Mouse (Mus musculus): ENCODE data around the gene Tshz2. TPM values are rescaled to one million over a fixed set of nuclear protein-coding genes. Genes with fewer than 3 reads are reported as not detected.

Tshz2 gene
- polyA plus RNA-seq, 1 experiment from 2014 or later = 50.4 TPM

DNA sequence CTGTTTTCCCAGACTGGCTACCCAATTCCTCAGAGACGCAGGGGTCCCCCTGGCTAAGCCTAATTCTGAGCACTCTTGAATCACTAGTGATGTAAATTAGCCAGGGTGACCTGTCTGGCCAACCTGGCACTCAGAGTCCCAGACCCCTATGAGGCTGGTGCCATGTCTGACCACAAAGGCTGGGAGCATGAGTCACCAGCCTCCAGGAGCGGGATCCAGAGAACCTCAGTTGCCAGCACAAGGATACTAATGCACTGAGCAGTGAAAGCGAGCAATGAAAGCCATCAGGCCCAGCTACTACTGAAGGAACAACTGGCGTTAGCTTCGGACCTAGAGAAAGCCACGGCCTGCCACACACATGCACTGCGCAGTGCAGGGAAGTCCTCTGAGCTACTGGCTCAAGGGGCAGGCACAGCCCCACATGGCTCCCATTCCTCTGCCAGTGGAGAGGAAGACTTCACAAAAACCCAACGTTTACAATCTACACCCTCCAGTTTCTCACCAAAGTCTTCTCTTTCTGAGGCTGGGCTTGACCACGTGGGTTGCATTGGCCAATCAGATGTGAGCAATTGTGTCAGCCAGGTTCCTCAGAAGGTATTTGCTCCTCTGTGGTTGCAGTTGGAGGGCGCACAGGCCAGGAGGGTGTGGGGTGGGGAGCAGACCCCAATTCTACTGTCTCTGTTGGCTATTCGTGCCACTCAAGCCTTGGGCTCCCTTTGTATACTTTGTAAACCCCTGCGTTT lies 409.8 kb downstream of the Tshz2 start:
- no peak overlapping the region for H3K9ac ChIP-seq (replicated peaks)
- WGBS = 84% methylated on average over 12 of the region's 12 CpGs
- H3K27ac ChIP-seq (replicated peaks) = no peak overlapping the region
- H3K4me2 ChIP-seq = no peak overlapping the region
- no peaks in the 10 kb centered on the region; the same call in 1 of the 2 replicates for H3K36me3 ChIP-seq
- H3K4me3 ChIP-seq (replicated peaks) = no peak overlapping the region
- H3K27me3 ChIP-seq (replicated peaks) = no peaks in the 10 kb centered on the region
- H3K4me1 ChIP-seq = peaks cover 18% of the 10 kb centered on the region
- no peak for ATAC-seq (ENCODE audit: low FRiP score)
- no peaks in the 10 kb centered on the region for H3K9me3 ChIP-seq (replicated peaks)

DNA sequence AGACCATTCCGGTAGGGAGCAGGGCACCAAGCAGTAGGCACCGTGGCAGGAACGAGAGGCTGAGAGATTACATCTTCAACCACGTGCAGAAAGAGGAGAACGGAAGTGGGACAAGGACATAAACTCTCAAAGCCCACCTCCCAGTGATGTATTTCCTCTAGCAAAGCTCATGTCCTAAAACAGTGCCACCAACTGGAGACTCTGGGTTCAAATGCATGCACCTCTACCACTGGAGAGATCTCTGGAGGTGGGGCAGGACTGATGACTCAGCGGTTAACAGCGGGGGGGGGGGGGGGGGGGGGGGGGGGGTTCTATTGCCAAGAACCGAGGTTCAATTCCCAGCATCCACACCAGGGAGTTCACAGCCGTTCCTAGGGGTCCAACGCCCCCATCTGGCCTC lies 410.5 kb downstream of the Tshz2 start:
- H3K9ac ChIP-seq (replicated peaks) = no peak overlapping the region
- H3K4me2 ChIP-seq = no peak overlapping the region
- no peak overlapping the region for H3K4me3 ChIP-seq (replicated peaks)
- H3K36me3 ChIP-seq = no peaks in the 10 kb centered on the region; the same call in 1 of the 2 replicates
- no peaks in the 10 kb centered on the region for H3K27me3 ChIP-seq (replicated peaks)
- H3K4me1 ChIP-seq = peaks cover 15% of the 10 kb centered on the region
- WGBS = 89% methylated on average over 8 of the region's 10 CpGs
- ATAC-seq (ENCODE audit: low FRiP score) = no peak
- H3K27ac ChIP-seq (replicated peaks) = no peak overlapping the region
- H3K9me3 ChIP-seq (replicated peaks) = no peaks in the 10 kb centered on the region

DNA sequence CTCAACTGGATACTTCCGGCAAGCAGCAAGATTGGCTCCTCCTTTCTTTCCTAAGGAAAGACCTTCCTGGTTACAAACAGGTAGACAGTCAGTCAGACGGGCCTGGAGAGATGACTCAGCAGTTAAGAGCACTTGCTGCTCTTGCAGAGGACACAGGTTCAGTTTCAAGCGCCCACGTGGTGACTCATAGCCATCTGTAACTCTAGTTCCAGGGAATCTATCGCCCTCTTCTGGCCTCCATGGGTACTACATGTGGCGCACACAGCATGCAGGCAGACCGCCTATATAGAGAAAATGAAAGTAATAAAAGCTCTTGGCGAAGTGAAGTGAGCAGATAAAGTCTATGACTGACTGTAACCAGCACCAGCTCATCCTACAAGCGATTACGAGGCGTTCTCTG lies 413.1 kb downstream of the Tshz2 start:
- no peak overlapping the region for H3K4me3 ChIP-seq (replicated peaks)
- no peak overlapping the region for H3K9ac ChIP-seq (replicated peaks)
- no peaks in the 10 kb centered on the region for H3K9me3 ChIP-seq (replicated peaks)
- peaks cover 3% of the 10 kb centered on the region; the same call in 1 of the 2 replicates for H3K4me1 ChIP-seq
- H3K27me3 ChIP-seq (replicated peaks) = no peaks in the 10 kb centered on the region
- no peak overlapping the region for H3K4me2 ChIP-seq
- 84% methylated on average over 11 of the region's 11 CpGs for WGBS
- no peaks in the 10 kb centered on the region; the same call in 1 of the 2 replicates for H3K36me3 ChIP-seq
- no peak overlapping the region for H3K27ac ChIP-seq (replicated peaks)
- ATAC-seq (ENCODE audit: low FRiP score) = no peak

DNA sequence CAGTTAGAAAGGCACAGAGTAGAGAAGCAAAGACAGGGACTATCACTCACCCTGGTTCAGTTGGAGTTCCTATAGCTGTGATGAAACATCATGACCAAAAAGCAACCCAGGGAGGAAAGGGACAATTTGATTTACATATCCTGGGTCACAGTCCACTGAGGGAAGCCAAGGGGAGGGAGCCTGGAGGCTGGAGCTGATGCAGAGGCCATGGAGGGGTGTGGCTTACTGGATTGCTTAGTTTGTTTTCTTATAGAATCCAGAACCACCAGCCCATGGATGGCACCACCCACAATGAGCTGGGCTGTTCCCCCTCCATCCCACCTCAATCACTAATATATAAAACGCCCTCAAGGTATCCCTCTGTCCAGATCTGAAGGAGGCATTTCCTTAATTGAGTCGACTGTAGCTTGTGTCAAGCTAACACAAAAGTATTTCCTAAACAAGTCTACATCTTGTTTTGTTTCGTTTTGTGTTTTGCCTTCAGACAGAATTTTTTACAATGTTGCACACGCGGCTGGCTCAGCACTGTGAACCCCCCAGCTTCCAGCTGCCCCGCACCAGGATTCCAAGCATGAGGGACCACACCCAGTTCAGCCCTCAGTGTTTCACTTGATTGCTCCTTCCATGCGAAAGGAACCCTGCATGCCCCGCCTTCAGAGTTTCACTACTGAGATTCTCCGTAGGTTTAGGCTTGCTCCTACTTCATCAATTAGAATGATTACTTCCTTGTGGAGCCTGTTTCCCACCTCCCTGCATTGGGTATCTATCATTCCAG lies 413.7 kb downstream of the Tshz2 start:
- Histone ChIP-seq H3K27me3 (replicated peaks) (no peaks in the 10 kb centered on the region), H3K9ac (replicated peaks) (no peak overlapping the region), H3K4me2 (no peak overlapping the region), H3K27ac (replicated peaks) (no peak overlapping the region), H3K9me3 (replicated peaks) (no peaks in the 10 kb centered on the region), H3K4me1 (no peaks in the 10 kb centered on the region; the same call in 1 of the 2 replicates), H3K36me3 (no peaks in the 10 kb centered on the region; the same call in 1 of the 2 replicates), H3K4me3 (replicated peaks) (no peak overlapping the region)
- no peak for ATAC-seq (ENCODE audit: low FRiP score)
- WGBS = 92% methylated on average over 9 of the region's 9 CpGs

DNA sequence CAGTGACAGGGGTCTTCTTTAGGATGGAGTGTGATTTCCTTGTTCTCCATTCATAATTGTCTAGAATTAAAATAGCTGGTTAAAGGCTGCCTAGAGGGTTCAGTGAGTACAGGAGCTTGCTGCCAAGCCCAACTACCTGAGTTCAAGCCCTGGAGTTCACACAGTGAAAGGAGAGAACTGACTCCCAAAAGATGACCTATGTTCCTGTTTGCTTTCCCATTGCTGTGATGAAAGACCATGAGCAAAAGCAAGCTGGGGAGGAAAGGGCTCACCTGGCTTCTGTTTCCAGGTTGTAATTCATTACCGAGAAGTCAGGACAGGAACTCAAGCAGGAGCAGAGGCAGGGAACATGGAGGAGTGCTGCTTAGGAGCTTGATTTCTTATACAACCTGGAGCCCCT lies 416.0 kb downstream of the Tshz2 start:
- no peaks in the 10 kb centered on the region for H3K27me3 ChIP-seq (replicated peaks)
- H3K9ac ChIP-seq (replicated peaks) = no peak overlapping the region
- H3K4me3 ChIP-seq (replicated peaks) = no peak overlapping the region
- no peak overlapping the region for H3K4me2 ChIP-seq
- no peaks in the 10 kb centered on the region; the same call in 1 of the 2 replicates for H3K36me3 ChIP-seq
- WGBS = 92% methylated on average over 1 of the region's 1 CpGs
- ATAC-seq (ENCODE audit: low FRiP score) = no peak
- no peaks in the 10 kb centered on the region for H3K9me3 ChIP-seq (replicated peaks)
- no peak overlapping the region for H3K27ac ChIP-seq (replicated peaks)
- no peaks in the 10 kb centered on the region for H3K4me1 ChIP-seq

DNA sequence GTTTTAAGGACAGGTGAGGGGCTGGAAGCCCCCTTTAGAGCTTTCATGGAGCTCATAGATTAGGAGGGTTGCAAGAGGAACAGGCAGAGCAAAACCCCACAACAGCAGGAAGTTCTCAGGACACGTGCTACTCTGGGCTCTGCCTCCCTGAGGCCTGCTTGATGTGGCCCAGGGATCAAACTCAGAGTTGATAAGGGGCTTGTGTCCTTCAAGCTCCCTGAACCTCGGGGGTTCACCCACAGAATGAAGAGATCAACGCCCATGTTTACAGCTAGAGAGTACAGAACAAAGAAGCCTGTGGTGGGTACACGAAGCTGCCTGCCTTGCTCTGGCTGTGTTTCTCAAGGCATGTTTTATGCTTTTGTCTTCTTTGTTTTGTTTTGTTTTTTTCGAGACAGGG lies 417.8 kb downstream of the Tshz2 start:
- Histone ChIP-seq H3K36me3 (no peaks in the 10 kb centered on the region; the same call in 1 of the 2 replicates), H3K4me2 (no peak overlapping the region), H3K9me3 (replicated peaks) (no peaks in the 10 kb centered on the region), H3K27me3 (replicated peaks) (no peaks in the 10 kb centered on the region), H3K4me1 (no peaks in the 10 kb centered on the region), H3K27ac (replicated peaks) (no peak overlapping the region), H3K9ac (replicated peaks) (no peak overlapping the region), H3K4me3 (replicated peaks) (no peak overlapping the region)
- no peak for ATAC-seq (ENCODE audit: low FRiP score)
- WGBS = 36% methylated on average over 5 of the region's 5 CpGs

DNA sequence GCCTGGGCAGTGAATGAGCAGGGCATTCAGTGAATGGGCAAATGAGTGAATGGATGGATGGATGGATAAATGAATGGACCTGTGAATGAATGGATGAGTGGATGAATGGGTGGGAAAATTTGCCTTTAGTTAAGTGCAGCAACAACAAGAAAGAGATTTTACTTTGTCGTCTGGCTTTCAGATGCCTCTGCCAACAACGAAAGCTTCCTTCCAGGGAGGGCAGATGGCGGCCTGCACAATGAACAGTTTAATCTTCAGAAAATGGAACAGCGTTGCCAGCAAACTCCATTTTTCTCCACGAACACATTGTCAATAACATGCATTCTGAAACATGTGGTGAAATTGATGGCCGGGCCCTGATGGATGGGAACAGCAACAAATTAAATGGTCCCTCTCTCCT lies 418.6 kb downstream of the Tshz2 start:
- ATAC-seq (ENCODE audit: low FRiP score) = no peak
- WGBS = 49% methylated on average over 6 of the region's 6 CpGs
- H3K27me3 ChIP-seq (replicated peaks) = no peaks in the 10 kb centered on the region
- H3K9ac ChIP-seq (replicated peaks) = no peak overlapping the region
- no peaks in the 10 kb centered on the region for H3K4me1 ChIP-seq
- no peaks in the 10 kb centered on the region for H3K9me3 ChIP-seq (replicated peaks)
- no peak overlapping the region for H3K4me2 ChIP-seq
- H3K4me3 ChIP-seq (replicated peaks) = no peak overlapping the region
- no peak overlapping the region for H3K27ac ChIP-seq (replicated peaks)
- H3K36me3 ChIP-seq = no peaks in the 10 kb centered on the region; the same call in 1 of the 2 replicates

DNA sequence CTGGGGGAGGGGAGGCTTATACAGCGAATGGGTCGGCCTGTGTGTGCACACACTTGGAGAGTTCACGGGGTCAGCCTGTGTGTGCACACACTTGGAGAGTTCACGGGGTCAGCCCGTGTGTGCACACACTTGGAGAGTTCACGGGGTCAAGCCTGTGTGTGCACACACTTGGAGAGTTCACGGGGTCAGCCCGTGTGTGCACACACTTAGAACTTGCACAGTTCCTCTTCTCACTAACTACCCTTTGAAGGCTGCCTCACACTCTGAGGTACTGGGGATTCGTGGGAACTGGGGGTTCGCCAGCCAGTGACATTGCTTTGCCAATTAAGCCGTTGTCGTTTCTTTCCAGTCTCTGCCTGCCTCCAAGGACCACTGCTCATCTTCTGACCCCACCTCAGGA lies 422.1 kb downstream of the Tshz2 start:
- no peak for ATAC-seq (ENCODE audit: low FRiP score)
- WGBS = 82% methylated on average over 12 of the region's 12 CpGs

DNA sequence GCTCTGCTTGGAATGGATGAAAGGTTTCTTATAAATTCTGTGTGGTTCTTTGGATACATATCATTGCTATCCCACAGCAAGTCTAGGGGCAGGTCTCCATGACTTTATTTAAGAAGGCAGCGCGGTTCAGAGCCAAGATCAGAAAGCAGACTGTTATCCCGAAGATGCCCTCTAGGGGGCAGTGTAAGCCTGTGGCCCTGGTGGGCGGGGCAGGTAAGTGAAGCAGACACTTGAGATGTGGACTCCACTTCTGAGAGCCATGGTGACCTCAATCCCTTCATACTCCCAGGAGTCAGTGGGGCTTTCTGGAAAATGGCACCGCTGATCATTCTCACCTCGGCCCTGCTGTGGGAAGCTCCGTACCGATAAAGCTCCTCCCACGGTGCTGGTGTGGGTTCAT lies 422.6 kb downstream of the Tshz2 start:
- Histone ChIP-seq H3K9ac (replicated peaks) (no peak overlapping the region), H3K9me3 (replicated peaks) (no peaks in the 10 kb centered on the region), H3K27me3 (replicated peaks) (no peaks in the 10 kb centered on the region), H3K4me2 (no peak overlapping the region), H3K4me3 (replicated peaks) (no peak overlapping the region), H3K27ac (replicated peaks) (no peak overlapping the region), H3K4me1 (0 out of 2 replicates have a peak, but pooled peaks cover 6% of the 10 kb centered on the region), H3K36me3 (no peaks in the 10 kb centered on the region)
- no peak for ATAC-seq (ENCODE audit: low FRiP score)
- WGBS = 42% methylated on average over 9 of the region's 9 CpGs

More for the DNA sequence above, 422.1 kb downstream of the Tshz2 start:
- Histone ChIP-seq H3K4me1 (0 out of 2 replicates have a peak, but pooled peaks cover 6% of the 10 kb centered on the region), H3K4me2 (no peak overlapping the region), H3K9me3 (replicated peaks) (no peaks in the 10 kb centered on the region), H3K9ac (replicated peaks) (no peak overlapping the region), H3K4me3 (replicated peaks) (no peak overlapping the region), H3K27me3 (replicated peaks) (no peaks in the 10 kb centered on the region), H3K36me3 (no peaks in the 10 kb centered on the region), H3K27ac (replicated peaks) (no peak overlapping the region)

DNA sequence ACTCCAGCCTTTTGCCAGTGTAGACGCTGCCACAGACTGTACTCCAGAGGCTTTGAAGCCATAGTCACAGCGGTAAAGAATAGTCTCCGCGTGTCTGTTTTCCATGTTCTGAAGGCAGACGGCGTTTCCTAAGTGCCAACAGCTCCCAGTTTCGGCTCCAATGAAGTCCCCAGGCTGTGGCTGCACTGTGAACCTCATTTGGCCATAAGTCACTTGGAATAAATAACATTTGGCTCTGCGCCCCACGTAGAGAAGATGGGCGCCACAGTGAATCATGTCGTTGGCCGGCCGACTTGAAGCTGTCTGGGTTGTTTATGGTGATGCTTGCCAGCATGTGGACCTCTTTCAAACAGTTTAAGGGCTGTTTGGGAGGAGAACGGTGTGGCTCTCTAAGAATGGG lies 426.0 kb downstream of the Tshz2 start:
- Histone ChIP-seq H3K4me3 (replicated peaks) (no peak overlapping the region), H3K9me3 (replicated peaks) (no peaks in the 10 kb centered on the region), H3K9ac (replicated peaks) (no peak overlapping the region), H3K27me3 (replicated peaks) (no peaks in the 10 kb centered on the region), H3K4me1 (0 out of 2 replicates have a peak, but pooled peaks cover 6% of the 10 kb centered on the region), H3K27ac (replicated peaks) (no peak overlapping the region), H3K4me2 (no peak overlapping the region), H3K36me3 (no peaks in the 10 kb centered on the region)
- whole genome bisulfite sequencing = 48% methylated on average over 14 of the region's 14 CpGs
- peak; percentile 50 for ATAC-seq (ENCODE audit: low FRiP score)

DNA sequence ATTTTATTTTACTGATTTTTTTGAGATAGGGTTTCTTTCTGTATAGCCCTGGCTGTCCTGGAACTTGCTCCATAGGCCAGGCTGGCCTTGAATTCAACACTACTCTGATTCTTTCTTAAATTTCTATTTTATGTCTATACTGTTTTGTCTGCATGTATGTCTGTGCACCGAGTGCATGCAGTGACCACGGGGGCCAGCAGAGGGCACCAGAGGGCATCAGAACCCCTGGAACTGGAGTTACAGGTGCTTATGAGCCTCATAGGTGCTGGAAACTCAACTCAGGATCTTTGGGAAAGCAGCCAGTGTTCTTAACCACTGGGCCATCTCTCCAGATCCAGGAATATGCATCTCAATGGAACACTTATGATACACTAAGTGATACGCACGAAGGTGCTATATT lies 427.3 kb downstream of the Tshz2 start:
- H3K9me3 ChIP-seq (replicated peaks) = no peaks in the 10 kb centered on the region
- 70% methylated on average over 4 of the region's 4 CpGs for WGBS
- ATAC-seq (ENCODE audit: low FRiP score) = no peak

DNA sequence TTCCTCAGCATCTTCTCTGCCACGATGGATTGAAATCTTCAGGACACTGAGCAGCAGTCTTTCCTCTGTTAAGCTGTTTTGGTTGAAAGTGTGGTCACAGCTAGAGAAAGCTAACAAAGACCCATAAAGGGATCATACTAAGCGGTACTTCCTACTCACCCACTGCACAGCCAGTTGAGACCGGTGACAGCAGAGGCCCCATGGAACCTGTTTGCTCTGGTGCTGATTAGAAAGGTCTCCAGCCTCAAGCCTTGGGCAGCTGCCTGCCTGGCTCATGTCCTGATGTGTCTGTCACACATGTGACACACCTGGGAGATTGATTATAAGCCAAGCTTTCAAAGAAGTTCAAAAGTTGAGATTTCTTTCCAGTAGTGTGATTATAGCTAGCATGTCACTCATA lies 429.6 kb downstream of the Tshz2 start:
- Histone ChIP-seq H3K9me3 (replicated peaks) (no peaks in the 10 kb centered on the region), H3K4me1 (0 out of 2 replicates have a peak, but pooled peaks cover 6% of the 10 kb centered on the region), H3K9ac (replicated peaks) (no peak overlapping the region), H3K4me3 (replicated peaks) (no peak overlapping the region), H3K36me3 (no peaks in the 10 kb centered on the region), H3K27me3 (replicated peaks) (no peaks in the 10 kb centered on the region), H3K4me2 (no peak overlapping the region), H3K27ac (replicated peaks) (no peak overlapping the region)
- WGBS = 92% methylated on average over 3 of the region's 3 CpGs
- ATAC-seq (ENCODE audit: low FRiP score) = no peak

More for the DNA sequence above, 427.3 kb downstream of the Tshz2 start:
- Histone ChIP-seq H3K4me1 (0 out of 2 replicates have a peak, but pooled peaks cover 6% of the 10 kb centered on the region), H3K27ac (replicated peaks) (no peak overlapping the region), H3K27me3 (replicated peaks) (no peaks in the 10 kb centered on the region), H3K36me3 (no peaks in the 10 kb centered on the region), H3K4me2 (no peak overlapping the region), H3K4me3 (replicated peaks) (no peak overlapping the region), H3K9ac (replicated peaks) (no peak overlapping the region)
